In genomic region chr1:160280603-160281002, GRCm38 (mm10) we compare ENCODE assay signal across 11 mouse cellular contexts.
A peak's percentile ranks its signal among the peaks of the same experiment; 100 is the strongest.
DNase-seq lines count a peak whose midpoint lies in the region; ATAC-seq lines count a peak whose summit lies in the region.
"Had no signal": no experiment of that assay in that cellular context is flagged by ENCODE, and none has a peak within 500 bp of the region (broad histone marks: within the 10 kb centered on the region; RNA-seq: fewer than 3 reads in every experiment).

No protein-coding gene starts in this region.

- ATAC-seq in liver, embryonic 12.5 days, result peak; percentile 52; the same call in 1 of the 2 replicates
- ATAC-seq in neutrophil, adult 5-6 weeks (ENCODE audit: extremely low read depth, insufficient number of reproducible peaks, low FRiP score, poor library complexity, severe bottlenecking), result peak; percentile 99
- ATAC-seq: inflammation-experienced regulatory T-cells, adult 6 months had no signal

- H3K36me3 ChIP-seq in liver, embryonic 12.5 days, result no peaks in the 10 kb centered on the region
- H3K36me3 ChIP-seq in limb, embryonic 10.5 days, result no peaks in the 10 kb centered on the region
- H3K36me3 ChIP-seq: embryonic facial prominence, embryonic 13.5 days; midbrain, embryonic 10.5 days had no signal

- H3K9ac ChIP-seq in liver, embryonic 12.5 days, result no peak overlapping the region
- H3K9ac ChIP-seq: embryonic facial prominence, embryonic 13.5 days had no signal

- 37% methylated on average over 4 of the region's 4 CpGs for WGBS in liver, embryonic 12.5 days (ENCODE audit: insufficient replicate concordance)
- 69% methylated on average over 4 of the region's 4 CpGs for WGBS in limb, embryonic 10.5 days

- DNase-seq in heart, adult 18-20 months, result peak; percentile 41 to 57
- no peak for DNase-seq in heart, postnatal 4 days
- DNase-seq in c-Kit-positive CD71-positive TER-119-positive erythroid progenitor cells, embryonic 14.5 days (ENCODE audit: low spot score), result peak; percentile 46
- no peak for DNase-seq in limb, embryonic 10.5 days (ENCODE audit: low spot score)
- no peak for DNase-seq in adrenal gland, postnatal 10 days
- DNase-seq in cerebellum, postnatal 4 days (ENCODE audit: low spot score in 2 of 2), result no peak

- H3K4me2 ChIP-seq in liver, embryonic 12.5 days, result 0 out of 2 replicates have a peak overlapping the region, but pooled peaks have one; percentile 24
- H3K4me2 ChIP-seq: embryonic facial prominence, embryonic 13.5 days had no signal

- no peak overlapping the region for H3K27ac ChIP-seq in liver, embryonic 12.5 days
- no peak overlapping the region for H3K27ac ChIP-seq in limb, embryonic 10.5 days
- H3K27ac ChIP-seq: embryonic facial prominence, embryonic 13.5 days; midbrain, embryonic 10.5 days had no signal

- H3K27me3 ChIP-seq in liver, embryonic 12.5 days (replicated peaks), result no peaks in the 10 kb centered on the region
- no peaks in the 10 kb centered on the region for H3K27me3 ChIP-seq in limb, embryonic 10.5 days (ENCODE audit: low read depth, poor library complexity, severe bottlenecking)
- H3K27me3 ChIP-seq: embryonic facial prominence, embryonic 13.5 days had no signal

- H3K9me3 ChIP-seq in liver, embryonic 12.5 days (replicated peaks), result no peaks in the 10 kb centered on the region
- H3K9me3 ChIP-seq in limb, embryonic 10.5 days (replicated peaks), result no peaks in the 10 kb centered on the region
- H3K9me3 ChIP-seq: embryonic facial prominence, embryonic 13.5 days; midbrain, embryonic 10.5 days had no signal

- H3K4me3 ChIP-seq in liver, embryonic 12.5 days, result no peak overlapping the region
- no peak overlapping the region for H3K4me3 ChIP-seq in limb, embryonic 10.5 days
- H3K4me3 ChIP-seq: embryonic facial prominence, embryonic 13.5 days; midbrain, embryonic 10.5 days had no signal

- peaks cover 60% of the 10 kb centered on the region for H3K4me1 ChIP-seq in liver, embryonic 12.5 days
- H3K4me1 ChIP-seq in limb, embryonic 10.5 days, result no peaks in the 10 kb centered on the region
- H3K4me1 ChIP-seq: embryonic facial prominence, embryonic 13.5 days; midbrain, embryonic 10.5 days had no signal

Comparison
In these comparisons a context has a peak if more than half of its experiments do, and no peak if none do; other contexts are left out.
1. DNase-seq: peak in heart, adult 18-20 months (2 of 2) and c-Kit-positive CD71-positive TER-119-positive erythroid progenitor cells, embryonic 14.5 days (single experiment); none in heart, postnatal 4 days (single experiment), limb, embryonic 10.5 days (single experiment), adrenal gland, postnatal 10 days (single experiment) and cerebellum, postnatal 4 days (0 of 2).